Mouse (Mus musculus): ENCODE data around the gene Trim14. TPM values are rescaled to one million over a fixed set of nuclear protein-coding genes. Genes with fewer than 3 reads are reported as not detected.

Gene Trim14
- polyA plus RNA-seq, 1 experiment from 2014 or later = 8.9 TPM

DNA sequence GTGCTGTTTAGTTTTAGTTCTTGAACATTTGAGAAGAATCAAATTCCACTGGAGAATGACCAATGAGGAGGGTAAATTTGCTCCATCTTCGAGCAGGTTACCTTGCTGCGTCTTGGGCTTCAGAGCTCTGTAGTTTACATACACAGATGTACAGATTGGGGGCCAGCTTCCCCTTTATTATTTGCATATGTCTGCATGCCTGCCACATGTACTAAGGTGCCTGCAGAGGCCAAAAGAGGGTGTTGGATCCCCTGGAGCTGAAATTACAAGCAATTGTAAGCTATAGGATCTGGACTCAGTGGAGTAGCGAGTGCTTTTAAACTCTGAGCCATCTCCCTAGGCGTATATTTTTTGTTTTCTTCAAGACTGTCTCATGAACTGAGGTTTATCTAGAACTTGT, 79.2 kb downstream of the Trim14 start:
- Histone ChIP-seq H3K27me3 (replicated peaks) (no peaks in the 10 kb centered on the region), H3K36me3 (peaks cover 86% of the 10 kb centered on the region), H3K27ac (peak overlapping the region; percentile 99), H3K9ac (peak overlapping the region; percentile 100), H3K4me3 (peak overlapping the region; percentile 95), H3K4me2 (peak overlapping the region; percentile 89), H3K4me1 (peaks cover 88% of the 10 kb centered on the region), H3K9me3 (replicated peaks) (no peaks in the 10 kb centered on the region)
- no peak for ATAC-seq
- 63% methylated on average over 4 of the region's 4 CpGs for WGBS (ENCODE audit: insufficient replicate concordance)

DNA sequence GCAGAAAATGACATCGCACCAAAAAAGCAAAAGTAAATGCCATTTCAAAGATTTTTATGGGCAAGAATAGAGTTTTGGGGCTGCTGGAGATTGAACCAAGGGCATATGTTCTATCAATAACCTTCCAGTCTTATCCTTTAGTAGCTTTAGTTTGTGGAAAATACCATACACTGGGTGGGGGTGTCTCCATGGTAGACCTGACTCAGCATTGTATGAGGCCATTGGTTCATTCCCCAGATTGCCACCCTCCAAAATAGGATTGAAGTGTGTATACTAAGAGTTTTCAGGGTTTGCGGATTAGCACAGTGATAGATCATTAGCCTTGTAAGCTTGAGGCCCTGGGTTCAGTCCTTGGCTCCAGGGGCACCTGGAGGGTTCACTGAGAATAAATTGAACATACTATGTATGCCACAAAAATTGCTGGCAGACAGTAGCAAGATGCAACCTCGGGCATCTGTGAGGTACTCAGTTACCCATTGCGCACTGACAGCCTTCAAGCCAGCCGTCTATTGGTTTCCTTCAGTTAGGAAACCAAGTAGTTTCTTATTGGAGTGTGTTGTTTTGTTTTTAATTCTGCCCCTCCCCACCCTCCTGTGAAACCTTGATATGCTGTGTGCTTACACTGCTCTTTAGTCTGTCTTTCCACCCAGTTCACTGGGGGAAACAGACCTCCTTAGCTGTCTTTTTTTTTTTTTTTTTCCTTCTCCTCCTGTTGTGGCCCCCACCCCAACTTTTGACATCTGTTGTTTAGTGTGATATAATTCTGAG, 81.7 kb downstream of the Trim14 start:
- H3K27ac ChIP-seq = peak overlapping the region; percentile 99
- 0 out of 2 replicates have a peak, but pooled peaks have one; percentile 10 for ATAC-seq
- H3K4me2 ChIP-seq = peak overlapping the region; percentile 89
- H3K9me3 ChIP-seq (replicated peaks) = no peaks in the 10 kb centered on the region
- H3K36me3 ChIP-seq = peaks cover 61% of the 10 kb centered on the region
- H3K4me3 ChIP-seq = peak overlapping the region; percentile 95
- H3K9ac ChIP-seq = peak overlapping the region; percentile 100
- WGBS (ENCODE audit: insufficient replicate concordance) = 36% methylated on average over 5 of the region's 5 CpGs
- no peaks in the 10 kb centered on the region for H3K27me3 ChIP-seq (replicated peaks)
- peaks cover 79% of the 10 kb centered on the region for H3K4me1 ChIP-seq

DNA sequence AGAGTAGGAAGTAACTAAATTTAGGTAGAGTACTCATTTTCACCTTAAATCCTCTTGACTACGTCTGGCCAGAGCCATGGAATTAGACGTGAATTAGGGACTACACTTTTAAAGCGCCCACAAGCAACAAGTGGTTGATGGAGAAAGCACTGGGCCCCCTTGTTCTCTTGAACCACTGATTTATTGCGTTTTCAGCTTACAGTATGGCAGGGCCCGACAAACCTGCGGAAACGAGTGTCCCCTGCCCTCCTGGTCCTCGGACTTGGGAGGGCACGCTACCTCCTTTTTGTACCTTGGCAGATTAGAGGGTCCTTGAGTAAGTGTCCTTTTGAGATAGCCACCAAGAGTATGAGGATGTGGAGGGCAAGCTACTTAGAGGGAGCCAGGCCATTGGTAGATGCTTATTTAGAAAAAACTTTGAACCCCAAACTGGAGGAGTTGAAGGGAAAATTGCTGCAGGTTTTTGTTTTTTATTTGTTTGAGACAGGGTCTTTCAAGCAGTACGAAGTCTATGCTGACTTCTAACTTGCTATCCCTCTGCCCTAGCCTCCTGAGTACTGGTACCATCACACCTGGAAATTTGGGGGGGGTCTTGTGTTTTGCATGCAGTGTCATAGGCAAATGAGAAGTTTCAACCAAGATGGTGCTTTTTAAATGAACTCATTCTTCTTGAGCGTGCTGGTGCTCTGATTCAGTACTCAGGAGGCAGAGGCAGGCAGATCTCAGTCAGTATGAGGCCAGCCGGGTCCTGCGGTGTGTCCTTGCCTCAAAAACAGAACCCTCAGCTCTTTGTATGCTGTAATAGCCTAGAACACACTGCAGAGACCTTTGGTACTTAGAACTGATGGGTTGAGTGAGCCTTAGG, 82.9 kb downstream of the Trim14 start:
- WGBS (ENCODE audit: insufficient replicate concordance) = 8% methylated on average over 13 of the region's 13 CpGs
- ATAC-seq = no peak
- H3K27ac ChIP-seq = peak overlapping the region; percentile 99
- no peaks in the 10 kb centered on the region for H3K9me3 ChIP-seq (replicated peaks)
- peak overlapping the region; percentile 89 for H3K4me2 ChIP-seq
- H3K4me1 ChIP-seq = peaks cover 79% of the 10 kb centered on the region
- H3K4me3 ChIP-seq = peak overlapping the region; percentile 95
- peaks cover 49% of the 10 kb centered on the region for H3K36me3 ChIP-seq
- H3K9ac ChIP-seq = peak overlapping the region; percentile 100
- no peaks in the 10 kb centered on the region for H3K27me3 ChIP-seq (replicated peaks)

DNA sequence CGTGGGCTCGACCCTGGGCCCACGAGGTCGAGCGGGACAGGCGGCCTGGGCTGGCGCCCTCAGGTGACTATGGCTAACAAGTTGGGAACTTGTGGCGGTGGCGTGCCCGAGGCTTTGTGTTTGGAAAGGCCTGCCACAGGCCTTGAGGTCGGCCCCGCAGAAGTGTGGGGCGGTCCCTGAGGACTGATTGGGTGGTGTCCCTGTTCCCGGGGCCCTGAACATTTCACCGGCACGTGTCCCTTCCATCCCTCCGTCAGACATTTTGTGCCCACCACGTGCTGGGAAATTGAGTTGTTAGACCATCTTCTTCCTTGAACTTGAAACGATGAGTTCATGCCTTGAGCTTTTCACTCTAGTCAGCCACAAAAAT, 83.5 kb downstream of the Trim14 start:
- peak; percentile 41 for ATAC-seq
- H3K4me1 ChIP-seq = peaks cover 79% of the 10 kb centered on the region
- WGBS (ENCODE audit: insufficient replicate concordance) = under 1% methylated on average over 19 of the region's 19 CpGs

DNA sequence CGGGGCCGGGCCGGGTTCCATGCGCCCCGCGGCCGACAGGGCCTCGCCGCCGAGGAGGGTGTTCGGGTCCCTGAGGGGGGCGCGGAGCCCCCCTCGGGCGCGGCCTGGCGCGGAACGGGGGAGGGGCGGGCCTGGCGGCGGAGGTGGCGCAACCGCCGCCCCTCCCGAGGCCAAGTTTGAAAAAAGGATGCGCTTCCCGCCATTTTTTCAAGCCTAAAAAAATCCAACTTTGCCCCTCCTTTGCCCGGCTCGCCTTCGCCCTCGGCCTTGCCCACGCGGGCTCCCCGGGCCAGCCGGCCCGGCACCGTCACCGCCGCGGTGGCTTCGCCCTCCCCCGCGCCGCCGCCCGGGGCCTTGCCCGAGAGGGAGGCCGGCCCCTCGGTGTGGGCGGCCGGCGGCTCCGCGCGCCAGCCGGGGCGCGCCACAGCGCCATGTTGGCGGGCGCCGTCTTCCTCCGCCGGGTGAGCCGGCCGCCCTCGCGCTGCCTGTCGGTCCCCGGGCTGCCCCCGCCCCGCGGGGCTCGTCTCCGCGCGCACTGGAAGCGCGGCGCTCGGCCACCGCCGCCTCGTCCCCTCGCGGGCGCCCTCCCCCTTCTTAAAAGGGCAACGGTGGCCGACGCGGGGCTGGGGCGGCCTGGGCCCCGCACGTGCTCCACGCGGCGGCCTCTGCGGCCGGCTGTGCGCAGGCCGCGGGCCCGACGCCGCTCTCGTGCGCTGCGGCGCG, 84.0 kb downstream of the Trim14 start:
- Histone ChIP-seq H3K4me1 (peaks cover 79% of the 10 kb centered on the region), H3K9me3 (replicated peaks) (no peaks in the 10 kb centered on the region), H3K4me2 (peak overlapping the region; percentile 89), H3K36me3 (peaks cover 37% of the 10 kb centered on the region), H3K27ac (peak overlapping the region; percentile 99), H3K27me3 (replicated peaks) (no peaks in the 10 kb centered on the region), H3K4me3 (peak overlapping the region; percentile 95), H3K9ac (peak overlapping the region; percentile 100)
- peak; percentile 4; the same call in 1 of the 2 replicates for ATAC-seq
- WGBS (ENCODE audit: insufficient replicate concordance) = under 1% methylated on average over 105 of the region's 111 CpGs

More for the DNA sequence above, 83.5 kb downstream of the Trim14 start:
- H3K27me3 ChIP-seq (replicated peaks) = no peaks in the 10 kb centered on the region
- no peaks in the 10 kb centered on the region for H3K9me3 ChIP-seq (replicated peaks)
- H3K4me2 ChIP-seq = peak overlapping the region; percentile 89
- peak overlapping the region; percentile 95 for H3K4me3 ChIP-seq
- peak overlapping the region; percentile 100 for H3K9ac ChIP-seq
- H3K27ac ChIP-seq = peak overlapping the region; percentile 99
- peaks cover 43% of the 10 kb centered on the region for H3K36me3 ChIP-seq

DNA sequence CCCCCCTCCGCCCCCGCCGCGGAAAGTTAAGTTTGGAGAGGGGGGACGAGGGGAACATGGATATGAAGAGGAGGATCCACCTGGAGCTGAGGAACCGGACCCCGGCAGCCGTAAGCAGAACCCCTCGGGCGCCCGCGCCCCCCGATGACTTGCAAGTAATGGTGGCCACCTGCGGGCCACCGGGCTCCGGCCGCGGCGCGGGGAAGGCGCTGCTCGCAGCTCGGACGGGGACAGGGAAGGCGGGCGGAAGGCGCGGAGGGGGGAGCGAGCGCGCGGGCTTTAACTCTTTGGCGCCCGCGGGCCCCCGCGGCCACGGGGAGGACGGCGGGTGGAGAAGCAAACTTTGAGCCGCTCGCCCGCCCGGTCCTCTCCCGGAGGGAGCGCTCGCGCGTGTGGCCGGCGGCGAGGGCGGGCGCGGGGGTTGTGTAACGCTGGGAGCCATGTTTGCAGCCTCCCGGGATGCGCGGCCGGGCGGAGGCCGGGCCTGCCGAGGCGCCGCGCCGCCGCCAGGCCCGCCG, 84.6 kb downstream of the Trim14 start:
- H3K4me1 ChIP-seq = peaks cover 78% of the 10 kb centered on the region
- H3K9ac ChIP-seq = peak overlapping the region; percentile 100
- peak overlapping the region; percentile 95 for H3K4me3 ChIP-seq
- peak overlapping the region; percentile 99 for H3K27ac ChIP-seq
- H3K36me3 ChIP-seq = peaks cover 31% of the 10 kb centered on the region
- H3K27me3 ChIP-seq (replicated peaks) = no peaks in the 10 kb centered on the region
- ATAC-seq = peak; percentile 0; the same call in 1 of the 2 replicates
- no peaks in the 10 kb centered on the region for H3K9me3 ChIP-seq (replicated peaks)
- peak overlapping the region; percentile 89 for H3K4me2 ChIP-seq
- under 1% methylated on average over 63 of the region's 70 CpGs for WGBS (ENCODE audit: insufficient replicate concordance)

DNA sequence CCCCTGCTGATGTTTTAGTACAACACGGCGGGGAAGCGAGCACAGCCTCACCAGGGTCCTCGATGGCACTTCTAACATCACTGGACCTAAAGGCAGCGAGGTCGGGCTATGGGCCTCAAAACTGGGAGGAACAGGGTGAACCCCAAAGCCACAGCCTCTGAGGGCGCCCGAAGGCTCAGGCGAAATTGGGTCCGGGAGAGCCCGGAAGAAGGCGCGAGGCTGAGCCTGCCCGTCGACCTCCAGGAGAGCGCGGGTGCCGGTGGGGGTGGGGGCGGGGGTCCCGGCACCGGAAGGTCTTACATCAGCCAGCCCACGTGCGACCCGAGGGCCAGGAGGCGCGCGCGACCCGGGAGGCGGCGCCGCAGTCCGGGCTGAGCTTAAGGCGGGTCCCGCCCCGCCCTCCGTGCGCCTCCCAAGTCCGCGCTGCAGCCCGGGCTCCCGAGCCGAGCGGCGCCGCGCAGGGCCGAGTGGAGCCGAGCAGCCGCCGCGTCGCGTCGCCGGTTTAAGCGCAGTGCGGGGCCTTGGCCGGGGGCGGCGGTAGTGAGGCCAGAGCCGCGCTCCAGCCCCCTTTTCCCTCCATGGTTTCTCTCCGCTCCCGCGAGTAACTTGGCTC, 85.3 kb downstream of the Trim14 start, which contains the start of gene Anp32b:
Gene Anp32b, plus strand, starts transcription at position 384 of the 613 bp plus-strand sequence.
- H3K27ac ChIP-seq = peak within 1 kb of the TSS; percentile 99
- peak; percentile 91 for ATAC-seq
- peak within 1 kb of the TSS; percentile 95 for H3K4me3 ChIP-seq
- WGBS (ENCODE audit: insufficient replicate concordance) = under 1% methylated on average over 65 of the region's 66 CpGs
- H3K9ac ChIP-seq = peak within 1 kb of the TSS; percentile 100
- H3K9me3 ChIP-seq (replicated peaks) = no peaks in the 10 kb centered on the region
- H3K4me2 ChIP-seq = peak within 1 kb of the TSS; percentile 89
- H3K27me3 ChIP-seq (replicated peaks) = no peaks in the 10 kb centered on the region
- peaks cover 76% of the 10 kb centered on the region for H3K4me1 ChIP-seq
- peaks cover 24% of the 10 kb centered on the region for H3K36me3 ChIP-seq

DNA sequence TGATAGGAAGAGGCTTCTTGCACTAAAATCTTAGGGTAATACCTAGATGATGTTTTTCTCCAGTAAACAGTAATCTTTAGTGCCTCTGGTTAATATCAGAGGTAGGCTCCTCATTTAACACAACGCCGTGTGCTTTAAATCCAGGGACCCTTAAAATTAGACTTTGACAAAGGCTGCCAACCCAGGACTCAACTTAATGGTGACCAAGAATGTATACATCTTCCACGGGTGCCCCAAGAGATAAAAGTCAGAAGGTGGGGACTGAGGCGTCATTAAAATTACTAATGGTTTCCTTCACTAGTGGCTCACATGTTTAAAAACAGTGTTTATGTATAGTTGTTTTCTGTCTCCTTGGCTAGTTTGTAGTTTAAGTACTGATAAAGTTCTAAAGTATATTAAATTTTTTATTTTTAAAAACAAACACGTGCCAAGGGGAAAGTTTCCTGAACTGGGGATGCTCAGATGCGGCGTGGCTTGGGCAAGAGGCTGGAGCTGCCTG, 85.9 kb downstream of the Trim14 start:
- Histone ChIP-seq H3K27ac (peak overlapping the region; percentile 99), H3K4me1 (peaks cover 76% of the 10 kb centered on the region), H3K4me2 (peak overlapping the region; percentile 89), H3K4me3 (peak overlapping the region; percentile 95), H3K9me3 (replicated peaks) (no peaks in the 10 kb centered on the region), H3K9ac (peak overlapping the region; percentile 100), H3K27me3 (replicated peaks) (no peaks in the 10 kb centered on the region), H3K36me3 (peaks cover 19% of the 10 kb centered on the region)
- no peak for ATAC-seq
- WGBS (ENCODE audit: insufficient replicate concordance) = 21% methylated on average over 7 of the region's 7 CpGs

DNA sequence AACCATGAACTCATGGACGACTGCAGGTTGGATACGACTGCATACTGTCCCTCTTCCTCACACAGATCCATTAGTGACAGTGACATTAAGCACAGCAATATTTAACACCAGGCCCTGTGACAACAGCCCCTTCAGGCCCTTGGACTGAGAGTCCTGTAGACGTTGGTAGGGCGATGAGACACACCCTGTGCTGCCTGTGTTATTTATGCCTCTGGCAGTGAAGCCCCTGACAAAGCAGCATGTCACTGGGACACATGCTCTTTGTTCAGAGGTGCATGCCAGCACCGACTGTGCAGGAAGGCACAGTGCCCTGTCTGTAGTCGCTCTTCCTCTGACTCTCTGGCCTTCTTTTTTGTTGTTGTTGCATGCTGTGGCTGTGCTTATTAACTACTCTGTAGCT, 87.1 kb downstream of the Trim14 start:
- Histone ChIP-seq H3K4me2 (peak overlapping the region; percentile 89), H3K9ac (peak overlapping the region; percentile 100), H3K36me3 (peaks cover 16% of the 10 kb centered on the region), H3K27ac (peak overlapping the region; percentile 99), H3K27me3 (replicated peaks) (no peaks in the 10 kb centered on the region), H3K4me1 (peaks cover 67% of the 10 kb centered on the region), H3K9me3 (replicated peaks) (no peaks in the 10 kb centered on the region), H3K4me3 (no peak overlapping the region)
- peak; percentile 14 for ATAC-seq
- WGBS (ENCODE audit: insufficient replicate concordance) = 38% methylated on average over 6 of the region's 6 CpGs

DNA sequence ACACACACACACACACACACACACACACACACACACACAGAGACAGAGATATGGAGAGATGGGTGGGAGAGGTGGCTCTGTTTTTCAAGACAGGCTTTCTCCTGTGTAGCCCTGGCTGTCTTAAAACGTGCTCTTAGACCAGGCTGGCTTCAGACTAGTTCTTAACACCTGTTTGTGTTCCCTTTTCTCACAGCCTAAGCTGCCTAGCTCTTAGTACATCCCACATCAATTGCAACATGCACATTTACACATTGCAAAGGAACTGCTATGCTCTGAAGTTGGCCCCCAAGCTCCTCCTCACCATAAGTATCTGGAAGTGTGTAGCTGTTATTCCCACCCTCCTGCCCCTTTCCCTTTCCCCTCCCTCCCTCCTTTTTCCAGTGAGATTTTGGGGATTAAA, 88.5 kb downstream of the Trim14 start:
- no peak for ATAC-seq
- Histone ChIP-seq H3K4me2 (no peak overlapping the region), H3K9ac (peak overlapping the region; percentile 100), H3K27ac (peak overlapping the region; percentile 99), H3K9me3 (replicated peaks) (no peaks in the 10 kb centered on the region), H3K4me1 (peaks cover 62% of the 10 kb centered on the region), H3K4me3 (no peak overlapping the region), H3K36me3 (peaks cover 6% of the 10 kb centered on the region), H3K27me3 (replicated peaks) (no peaks in the 10 kb centered on the region)
- 29% methylated on average over 1 of the region's 1 CpGs for WGBS (ENCODE audit: insufficient replicate concordance)
